Mouse (Mus musculus): ENCODE data around the gene Foxk1.
A peak's percentile ranks its signal among the peaks of the same experiment; 100 is the strongest.

Foxk1 gene

GRCm38 (mm10) chr5:142417104-142417503 is 15.8 kb downstream of the Foxk1 start:
- no peak for DNase-seq (ENCODE audit: low read depth in 1 of 2, low spot score in 2 of 2)

- no peak for DNase-seq (ENCODE audit: low read depth in 1 of 2, low spot score in 2 of 2)
Observed at GRCm38 (mm10) chr5:142417876-142418275, 16.6 kb downstream of the Foxk1 start.

GRCm38 (mm10) chr5:142418419-142418818 is 17.1 kb downstream of the Foxk1 start:
- DNase-seq (ENCODE audit: low read depth in 1 of 2, low spot score in 2 of 2): no peak

GRCm38 (mm10) chr5:142420317-142420716 is 19.0 kb downstream of the Foxk1 start:
- DNase-seq (ENCODE audit: low read depth in 1 of 2, low spot score in 2 of 2): no peak

- no peak for DNase-seq (ENCODE audit: low read depth in 1 of 2, low spot score in 2 of 2)
Observed at GRCm38 (mm10) chr5:142420920-142421319, 19.6 kb downstream of the Foxk1 start.

- DNase-seq (ENCODE audit: low read depth in 1 of 2, low spot score in 2 of 2): no peak
Observed at GRCm38 (mm10) chr5:142421886-142422285, 20.6 kb downstream of the Foxk1 start.

- DNase-seq (ENCODE audit: low read depth in 1 of 2, low spot score in 2 of 2): no peak
Observed at GRCm38 (mm10) chr5:142423141-142423540, 21.8 kb downstream of the Foxk1 start.

GRCm38 (mm10) chr5:142423701-142424100 is 22.4 kb downstream of the Foxk1 start:
- DNase-seq (ENCODE audit: low read depth in 1 of 2, low spot score in 2 of 2): no peak

GRCm38 (mm10) chr5:142424627-142425349 is 23.5 kb downstream of the Foxk1 start:
- DNase-seq (ENCODE audit: low read depth in 1 of 2, low spot score in 2 of 2): peak in 1 of 2 experiments; percentile 54

- DNase-seq (ENCODE audit: low read depth in 1 of 2, low spot score in 2 of 2): no peak
Observed at GRCm38 (mm10) chr5:142426476-142426875, 25.2 kb downstream of the Foxk1 start.

GRCm38 (mm10) chr5:142427876-142428275 is 26.6 kb downstream of the Foxk1 start:
- DNase-seq (ENCODE audit: low read depth in 1 of 2, low spot score in 2 of 2): no peak

GRCm38 (mm10) chr5:142428691-142429090 is 27.4 kb downstream of the Foxk1 start:
- DNase-seq (ENCODE audit: low read depth in 1 of 2, low spot score in 2 of 2): no peak

GRCm38 (mm10) chr5:142431029-142431428 is 29.7 kb downstream of the Foxk1 start:
- DNase-seq (ENCODE audit: low read depth in 1 of 2, low spot score in 2 of 2): no peak

GRCm38 (mm10) chr5:142431811-142432434 is 30.6 kb downstream of the Foxk1 start:
- no peak for DNase-seq (ENCODE audit: low read depth in 1 of 2, low spot score in 2 of 2)

- DNase-seq (ENCODE audit: low read depth in 1 of 2, low spot score in 2 of 2): no peak
Observed at GRCm38 (mm10) chr5:142432695-142433094, 31.4 kb downstream of the Foxk1 start.

GRCm38 (mm10) chr5:142434052-142434451 is 32.8 kb downstream of the Foxk1 start:
- no peak for DNase-seq (ENCODE audit: low read depth in 1 of 2, low spot score in 2 of 2)

- DNase-seq (ENCODE audit: low read depth in 1 of 2, low spot score in 2 of 2): no peak
Observed at GRCm38 (mm10) chr5:142435736-142436135, 34.4 kb downstream of the Foxk1 start.

- DNase-seq (ENCODE audit: low read depth in 1 of 2, low spot score in 2 of 2): no peak
Observed at GRCm38 (mm10) chr5:142438380-142438938, 37.2 kb downstream of the Foxk1 start.

GRCm38 (mm10) chr5:142439911-142440432 is 38.7 kb downstream of the Foxk1 start:
- DNase-seq (ENCODE audit: low read depth in 1 of 2, low spot score in 2 of 2): no peak

- peak; percentile 92 to 94 for DNase-seq (ENCODE audit: low read depth in 1 of 2, low spot score in 2 of 2)
Observed at GRCm38 (mm10) chr5:142440451-142441147, 39.3 kb downstream of the Foxk1 start.

- DNase-seq (ENCODE audit: low read depth in 1 of 2, low spot score in 2 of 2): no peak
Observed at GRCm38 (mm10) chr5:142441332-142442044, 40.2 kb downstream of the Foxk1 start.
